Mouse (Mus musculus) adrenal gland, adult (tissue): ENCODE data around the gene Tmem211.

Experiments used
- DNase-seq, 2 experiments: peaks; one replicate each; pipeline ENCODE4 v3.0.0; 2022 to 2023; ENCODE audit warnings: low spot score in 1 of 2; ENCODE audit not compliant: inconsistent age in 2 of 2

Tmem211 gene

GRCm38 (mm10) chr5:113271207-113271811 is 44.6 kb downstream of the Tmem211 start:
- DNase-seq: no peak

- no peak for DNase-seq
Observed at GRCm38 (mm10) chr5:113275839-113276238, 49.1 kb downstream of the Tmem211 start.

- DNase-seq: peak in 1 of 2 experiments; percentile 13
Observed at GRCm38 (mm10) chr5:113280138-113280856, 53.6 kb downstream of the Tmem211 start.

GRCm38 (mm10) chr5:113281557-113281956 is 54.8 kb downstream of the Tmem211 start:
- no peak for DNase-seq

GRCm38 (mm10) chr5:113283726-113284125 is 57.0 kb downstream of the Tmem211 start:
- no peak for DNase-seq

- DNase-seq: no peak
Observed at GRCm38 (mm10) chr5:113285541-113285940, 58.8 kb downstream of the Tmem211 start.

GRCm38 (mm10) chr5:113286048-113286447 is 59.3 kb downstream of the Tmem211 start:
- no peak for DNase-seq

GRCm38 (mm10) chr5:113286591-113287520 is 60.1 kb downstream of the Tmem211 start:
- DNase-seq: peak; percentile 22 to 65

- DNase-seq: no peak
Observed at GRCm38 (mm10) chr5:113287762-113288161, 61.1 kb downstream of the Tmem211 start.

GRCm38 (mm10) chr5:113288490-113288889 is 61.8 kb downstream of the Tmem211 start:
- no peak for DNase-seq
